Mouse (Mus musculus) spleen, adult 18-20 months (tissue): Measurements from ENCODE around the gene Ano2.

ENCODE experiments used
- DNase-seq, 2 experiments: peaks; one replicate each; pipeline ENCODE4 v3.0.0; 2022; ENCODE audit warnings: mixed read lengths in 2 of 2

Gene Ano2

DNA sequence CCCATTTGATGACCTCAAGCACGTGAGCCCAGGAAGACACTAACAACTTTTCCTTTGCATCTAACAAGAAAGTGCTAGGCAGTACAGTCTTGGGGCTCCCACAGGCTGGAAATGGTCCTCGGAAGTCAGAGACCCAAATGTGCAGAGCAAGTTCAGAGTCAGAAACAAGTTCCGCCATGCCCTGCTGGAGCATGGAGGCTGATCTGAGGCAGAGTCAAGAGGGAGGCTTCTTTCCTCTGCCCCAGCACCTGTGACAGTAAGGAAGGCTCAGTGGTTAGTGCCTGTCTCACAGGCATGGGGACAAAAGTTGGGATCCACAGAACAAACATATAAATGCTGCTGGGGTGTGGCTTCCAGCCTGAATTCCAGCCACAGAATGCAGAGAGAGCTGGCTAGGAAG is 390.3 kb downstream of the Ano2 start:
- DNase-seq, result no peak

GRCm38 (mm10) chr6:126086321-126086950 is 396.2 kb downstream of the Ano2 start:
- DNase-seq, result no peak

DNA sequence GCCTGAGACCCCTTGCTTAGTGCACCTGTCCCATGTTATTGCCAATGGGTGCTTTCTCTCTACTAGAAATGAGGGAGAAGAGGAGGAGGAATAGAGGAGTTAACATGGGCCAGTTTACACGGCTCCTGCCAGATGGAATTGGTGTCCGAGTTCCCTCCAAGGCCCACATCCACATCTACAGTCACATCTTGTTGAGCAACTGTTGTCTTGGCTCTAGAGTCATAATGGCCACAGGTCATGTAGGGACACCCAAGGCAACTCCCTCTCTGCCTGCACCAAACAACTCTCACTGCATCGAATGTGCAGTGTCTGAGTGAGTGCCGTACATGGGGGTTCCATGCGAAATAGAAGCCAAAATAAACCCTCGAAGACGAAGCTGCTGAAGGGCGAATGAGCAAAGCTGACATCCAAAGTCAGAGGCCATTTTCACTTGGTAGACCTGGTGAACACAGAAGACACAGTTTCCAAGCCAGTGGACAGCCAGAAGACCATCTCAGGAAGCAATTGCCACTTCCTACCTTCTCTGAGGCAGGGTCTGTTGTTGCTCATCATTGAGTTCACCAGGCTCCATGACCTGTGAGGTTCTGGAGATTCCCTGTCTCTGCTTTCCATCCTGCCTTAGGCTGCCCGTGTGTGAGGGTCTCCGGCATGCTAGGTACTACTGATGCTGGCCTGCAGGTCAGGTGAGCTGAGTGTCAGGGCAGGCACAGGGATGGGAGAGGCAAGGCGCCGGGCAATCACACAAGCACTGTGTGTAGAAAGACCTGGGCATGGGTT is 398.5 kb downstream of the Ano2 start:
- DNase-seq, result no peak
